In genomic region chr8:95327866-95328465, GRCm38 (mm10) we compare ENCODE assay signal across 33 mouse cellular contexts. TPM values are rescaled to one million over a fixed set of nuclear protein-coding genes. Genes with fewer than 3 reads are reported as not detected.
A peak's percentile ranks its signal among the peaks of the same experiment; 100 is the strongest.
DNase-seq lines count a peak whose midpoint lies in the region; ATAC-seq and TF ChIP-seq lines count a peak whose summit lies in the region.
"Had no signal": no experiment of that assay in that cellular context is flagged by ENCODE, and none has a peak within 500 bp of the region (broad histone marks: within the 10 kb centered on the region; RNA-seq: fewer than 3 reads in every experiment).

No protein-coding gene starts in this region.

- peaks cover 64% of the 10 kb centered on the region for H3K36me3 ChIP-seq in hindbrain, embryonic 13.5 days
- peaks cover 37% of the 10 kb centered on the region for H3K36me3 ChIP-seq in hindbrain, postnatal 0 days (ENCODE audit: insufficient read depth, low read length)
- peaks cover 61% of the 10 kb centered on the region for H3K36me3 ChIP-seq in G1E (replicated peaks)

- H3K4me2 ChIP-seq in hindbrain, embryonic 13.5 days: no peak overlapping the region
- H3K4me2 ChIP-seq in hindbrain, postnatal 0 days (ENCODE audit: low read depth, low read length): no peak overlapping the region
- H3K4me2 ChIP-seq: embryonic facial prominence, embryonic 13.5 days; forebrain, embryonic 13.5 days; heart, embryonic 11.5 days; hindbrain, embryonic 12.5 days had no signal

- no peaks in the 10 kb centered on the region for H3K27me3 ChIP-seq in hindbrain, embryonic 13.5 days
- no peaks in the 10 kb centered on the region for H3K27me3 ChIP-seq in hindbrain, postnatal 0 days (ENCODE audit: insufficient read depth, low read length)
- H3K27me3 ChIP-seq in G1E (ENCODE audit: insufficient read depth, low read length): peaks cover 3% of the 10 kb centered on the region; the same call in 1 of the 2 replicates
- H3K27me3 ChIP-seq: embryonic facial prominence, embryonic 13.5 days; forebrain, embryonic 13.5 days; hindbrain, embryonic 12.5 days had no signal

- DNase-seq in hindbrain, postnatal 0 days (ENCODE audit: low spot score): no peak
- DNase-seq in urinary bladder, adult 2 months (ENCODE audit: low spot score): peak; percentile 19
- DNase-seq in urinary bladder, postnatal 14 days (ENCODE audit: low spot score): no peak
- DNase-seq in G1E (ENCODE audit: low spot score): no peak
- DNase-seq in layer of hippocampus, adult 2 months (ENCODE audit: low spot score in 2 of 2): no peak
- DNase-seq in spleen, adult 18-20 months: no peak
- DNase-seq: adrenal gland, postnatal 10 days; adrenal gland, postnatal 36 days; cerebellum, adult 11-12 months; cerebellum, adult 8-10 months; cerebellum, postnatal 36 days; embryo, embryonic 11 days; gastrocnemius, adult 2 months; gastrocnemius, postnatal 14 days; heart, adult 11 months had no signal

- H3K9me3 ChIP-seq in hindbrain, embryonic 13.5 days: no peaks in the 10 kb centered on the region
- no peaks in the 10 kb centered on the region for H3K9me3 ChIP-seq in hindbrain, postnatal 0 days (ENCODE audit: low read length)
- peaks cover 4% of the 10 kb centered on the region; the same call in 1 of the 2 replicates for H3K9me3 ChIP-seq in G1E (replicated peaks)
- H3K9me3 ChIP-seq: embryonic facial prominence, embryonic 10.5 days; embryonic facial prominence, embryonic 13.5 days; forebrain, embryonic 13.5 days; hindbrain, embryonic 12.5 days had no signal

- H3K9ac ChIP-seq in hindbrain, embryonic 13.5 days: 0 out of 2 replicates have a peak overlapping the region, but pooled peaks have one; percentile 8
- no peak overlapping the region for H3K9ac ChIP-seq in hindbrain, postnatal 0 days (replicated peaks; ENCODE audit: low read length)
- H3K9ac ChIP-seq: embryonic facial prominence, embryonic 13.5 days; forebrain, embryonic 13.5 days; hindbrain, embryonic 12.5 days had no signal

- TF ChIP-seq CTCF in hindbrain, postnatal 0 days (IDR thresholded peaks at IDR 0.05; ENCODE audit: low read depth): no peak
- TF ChIP-seq CTCF in G1E (IDR thresholded peaks at IDR 0.05; ENCODE audit: low read depth, low read length): no peak
- no peak for TF ChIP-seq CTCF in layer of hippocampus, adult 2 months (conservative IDR thresholded peaks at IDR 0.05)

- no peak overlapping the region for H3K27ac ChIP-seq in hindbrain, embryonic 13.5 days
- H3K27ac ChIP-seq in hindbrain, postnatal 0 days: no peak overlapping the region
- no peak overlapping the region for H3K27ac ChIP-seq in layer of hippocampus, adult 2 months
- H3K27ac ChIP-seq: embryonic facial prominence, embryonic 10.5 days; embryonic facial prominence, embryonic 13.5 days; forebrain, embryonic 10.5 days; forebrain, embryonic 13.5 days; gastrocnemius, adult 2 months; hindbrain, embryonic 12.5 days had no signal

- H3K4me3 ChIP-seq in hindbrain, embryonic 13.5 days: no peak overlapping the region
- no peak overlapping the region for H3K4me3 ChIP-seq in hindbrain, postnatal 0 days (ENCODE audit: low read length)
- peak overlapping the region; percentile 27; the same call in 1 of the 2 replicates for H3K4me3 ChIP-seq in G1E (ENCODE audit: low read depth, low read length)
- H3K4me3 ChIP-seq in layer of hippocampus, adult 2 months: no peak overlapping the region
- H3K4me3 ChIP-seq: embryonic facial prominence, embryonic 10.5 days; embryonic facial prominence, embryonic 13.5 days; forebrain, embryonic 10.5 days; forebrain, embryonic 13.5 days; gastrocnemius, adult 2 months; hindbrain, embryonic 12.5 days had no signal

- H3K4me1 ChIP-seq in hindbrain, embryonic 13.5 days (replicated peaks): peaks cover 67% of the 10 kb centered on the region
- H3K4me1 ChIP-seq in hindbrain, postnatal 0 days (ENCODE audit: insufficient read depth, low read length): peaks cover 11% of the 10 kb centered on the region
- peaks cover 31% of the 10 kb centered on the region for H3K4me1 ChIP-seq in G1E (ENCODE audit: insufficient read depth, low read depth, low read length)

- 87% methylated on average over 45 of the region's 46 CpGs for WGBS in hindbrain, embryonic 13.5 days
- 85% methylated on average over 46 of the region's 46 CpGs for WGBS in hindbrain, postnatal 0 days

- ATAC-seq in hindbrain, embryonic 13.5 days (ENCODE audit: low FRiP score): no peak
- ATAC-seq in hindbrain, postnatal 0 days: no peak
- no peak for ATAC-seq in G1E (ENCODE audit: extremely low read depth, insufficient number of reproducible peaks, low FRiP score, poor library complexity, severe bottlenecking)
- no peak for ATAC-seq in erythroblast, adult 5-6 weeks (replicated peaks; ENCODE audit: low FRiP score, poor library complexity, severe bottlenecking)
- ATAC-seq: forebrain, embryonic 13.5 days; forebrain, embryonic 16.5 days; hindbrain, embryonic 16.5 days; inflammation-experienced regulatory T-cells, adult 6 months; intestine, embryonic 16.5 days had no signal

RNA-seq across cellular contexts. Expression of gene Zfp319, which starts 3.8 kb away (rescaled TPM):
- polyA plus RNA-seq in hindbrain, embryonic 13.5 days (2015; fragmentation: Nextera tagmentation; extraction: Ambion mirVana): 16.6 and 17.4 TPM in 2 replicates
- total RNA-seq in hindbrain, postnatal 0 days (2014; rRNA removed): 18.3 and 21.0 TPM in 2 replicates
- polyA plus RNA-seq in hindbrain, postnatal 0 days (2015; fragmentation: Nextera tagmentation; extraction: Ambion mirVana): 9.2 and 10.5 TPM in 2 replicates
- 6.8 and 7.9 TPM in 2 replicates for polyA plus RNA-seq in urinary bladder, adult 2 months (2012; rRNA removed)
- total RNA-seq in G1E (2014; fragmentation: Nextera tagmentation) (7.5 TPM in 2 replicates), G1E (2017) (2.1 and 2.3 TPM in 2 replicates)
- 7.2 and 8.2 TPM in 2 replicates for polyA plus RNA-seq in G1E (2012)
- total RNA-seq in layer of hippocampus, adult 2 months (2021): 10 to 100 TPM; 15.0 to 16.7 TPM
- 2.5 and 3.3 TPM in 2 replicates for total RNA-seq in erythroblast, adult 5-6 weeks (2015; ENCODE audit: low replicate concordance)
- 0.14 and 0.17 TPM in 2 replicates for total RNA-seq in erythroblast, adult 5-6 weeks (2017; ENCODE audit: low replicate concordance)

RNA-seq across cellular contexts. Expression of gene Usb1, which starts 4.1 kb away (rescaled TPM):
- 35.1 and 37.8 TPM in 2 replicates for polyA plus RNA-seq in hindbrain, embryonic 13.5 days (2015; fragmentation: Nextera tagmentation; extraction: Ambion mirVana)
- total RNA-seq in hindbrain, postnatal 0 days (2014; rRNA removed): 22.8 and 68.5 TPM in 2 replicates
- 25.6 and 25.9 TPM in 2 replicates for polyA plus RNA-seq in hindbrain, postnatal 0 days (2015; fragmentation: Nextera tagmentation; extraction: Ambion mirVana)
- polyA plus RNA-seq in urinary bladder, adult 2 months (2012; rRNA removed): 34.5 and 43.1 TPM in 2 replicates
- 48.8 and 60.0 TPM in 2 replicates for total RNA-seq in G1E (2014; fragmentation: Nextera tagmentation)
- total RNA-seq in G1E (2017): 40.5 and 40.6 TPM in 2 replicates
- 21.2 and 28.0 TPM in 2 replicates for polyA plus RNA-seq in G1E (2012)
- 10 to 100 TPM in 1 of 2 experiments, 1 to 10 TPM in 1; 9.8 to 13.1 TPM for total RNA-seq in layer of hippocampus, adult 2 months (2021)
- total RNA-seq in erythroblast, adult 5-6 weeks (2015; ENCODE audit: low replicate concordance): 7.9 and 8.1 TPM in 2 replicates
- 6.1 and 8.0 TPM in 2 replicates for total RNA-seq in erythroblast, adult 5-6 weeks (2017; ENCODE audit: low replicate concordance)

RNA-seq across cellular contexts. Expression of gene Tepp, which starts 17.6 kb away (rescaled TPM):
- 0.94 and 2.1 TPM in 2 replicates for polyA plus RNA-seq in hindbrain, embryonic 13.5 days (2015; fragmentation: Nextera tagmentation; extraction: Ambion mirVana)
- total RNA-seq in hindbrain, postnatal 0 days (2014; rRNA removed): 1.4 TPM in 1 of 2 replicates, not detected in the other
- polyA plus RNA-seq in hindbrain, postnatal 0 days (2015; fragmentation: Nextera tagmentation; extraction: Ambion mirVana): 3.1 and 3.7 TPM in 2 replicates
- 1.7 and 3.3 TPM in 2 replicates for polyA plus RNA-seq in urinary bladder, adult 2 months (2012; rRNA removed)
- total RNA-seq in G1E (2014; fragmentation: Nextera tagmentation) (not detected in 2 replicates), G1E (2017) (not detected in 2 replicates)
- not detected in 2 replicates for polyA plus RNA-seq in G1E (2012)
- under 1 TPM in 1 of 2 experiments, not detected in 1; 0.67 TPM for total RNA-seq in layer of hippocampus, adult 2 months (2021)
- not detected in 2 replicates for total RNA-seq in erythroblast, adult 5-6 weeks (2015; ENCODE audit: low replicate concordance)
- not detected in 2 replicates for total RNA-seq in erythroblast, adult 5-6 weeks (2017; ENCODE audit: low replicate concordance)
- total RNA-seq: adrenal gland, postnatal 10 days; gastrocnemius, adult 2 months; gastrocnemius, postnatal 14 days; gastrocnemius, postnatal 4 days; heart, postnatal 25 days; hematopoietic stem cell, adult 5-6 weeks; MEL had no signal
- polyA plus RNA-seq: embryonic facial prominence, embryonic 10.5 days; forebrain, embryonic 10.5 days; heart, embryonic 11.5 days; heart, embryonic 14.5 days; heart, postnatal 0 days; hindbrain, embryonic 12.5 days; inflammation-experienced regulatory T-cells, adult 6 months; intestine, embryonic 16.5 days had no signal

RNA-seq across cellular contexts. Expression of gene Cngb1, which starts 21.6 kb away (rescaled TPM):
- polyA plus RNA-seq in hindbrain, embryonic 13.5 days (2015; fragmentation: Nextera tagmentation; extraction: Ambion mirVana): 0.45 and 0.48 TPM in 2 replicates
- 0.52 and 0.83 TPM in 2 replicates for total RNA-seq in hindbrain, postnatal 0 days (2014; rRNA removed)
- polyA plus RNA-seq in hindbrain, postnatal 0 days (2015; fragmentation: Nextera tagmentation; extraction: Ambion mirVana): 1.2 and 1.7 TPM in 2 replicates
- polyA plus RNA-seq in urinary bladder, adult 2 months (2012; rRNA removed): 1.5 and 2.9 TPM in 2 replicates
- total RNA-seq in G1E (2014; fragmentation: Nextera tagmentation) (not detected in 2 replicates), G1E (2017) (0.49 TPM in 1 of 2 replicates, not detected in the other)
- not detected in 2 replicates for polyA plus RNA-seq in G1E (2012)
- under 1 TPM; 0.84 to 0.93 TPM for total RNA-seq in layer of hippocampus, adult 2 months (2021)
- total RNA-seq in erythroblast, adult 5-6 weeks (2015; ENCODE audit: low replicate concordance): not detected in 2 replicates
- not detected in 2 replicates for total RNA-seq in erythroblast, adult 5-6 weeks (2017; ENCODE audit: low replicate concordance)
- total RNA-seq: MEL had no signal
- polyA plus RNA-seq: embryonic facial prominence, embryonic 10.5 days; heart, embryonic 11.5 days had no signal

RNA-seq across cellular contexts. Expression of gene Mmp15, which starts 24.1 kb away (rescaled TPM):
- polyA plus RNA-seq in hindbrain, embryonic 13.5 days (2015; fragmentation: Nextera tagmentation; extraction: Ambion mirVana): 17.4 and 18.4 TPM in 2 replicates
- total RNA-seq in hindbrain, postnatal 0 days (2014; rRNA removed): 72.9 and 80.6 TPM in 2 replicates
- 14.0 and 14.2 TPM in 2 replicates for polyA plus RNA-seq in hindbrain, postnatal 0 days (2015; fragmentation: Nextera tagmentation; extraction: Ambion mirVana)
- 17.1 and 27.3 TPM in 2 replicates for polyA plus RNA-seq in urinary bladder, adult 2 months (2012; rRNA removed)
- total RNA-seq in G1E (2014; fragmentation: Nextera tagmentation) (not detected in 2 replicates), G1E (2017) (0.05 TPM in 1 of 2 replicates, not detected in the other)
- 0.01 TPM in 1 of 2 replicates, not detected in the other for polyA plus RNA-seq in G1E (2012)
- total RNA-seq in layer of hippocampus, adult 2 months (2021): 10 to 100 TPM; 13.1 to 14.9 TPM
- not detected in 2 replicates for total RNA-seq in erythroblast, adult 5-6 weeks (2015; ENCODE audit: low replicate concordance)
- total RNA-seq in erythroblast, adult 5-6 weeks (2017; ENCODE audit: low replicate concordance): not detected in 2 replicates
- total RNA-seq: MEL had no signal
